Mouse (Mus musculus) ovary, postnatal 36 days (tissue): Measurements from ENCODE around the gene Cers1.

Source experiments
- DNase-seq: peaks from one replicate; pipeline ENCODE4 v3.0.0; 2022; ENCODE audit warnings: low spot score, mixed read lengths

Gene Cers1

DNA sequence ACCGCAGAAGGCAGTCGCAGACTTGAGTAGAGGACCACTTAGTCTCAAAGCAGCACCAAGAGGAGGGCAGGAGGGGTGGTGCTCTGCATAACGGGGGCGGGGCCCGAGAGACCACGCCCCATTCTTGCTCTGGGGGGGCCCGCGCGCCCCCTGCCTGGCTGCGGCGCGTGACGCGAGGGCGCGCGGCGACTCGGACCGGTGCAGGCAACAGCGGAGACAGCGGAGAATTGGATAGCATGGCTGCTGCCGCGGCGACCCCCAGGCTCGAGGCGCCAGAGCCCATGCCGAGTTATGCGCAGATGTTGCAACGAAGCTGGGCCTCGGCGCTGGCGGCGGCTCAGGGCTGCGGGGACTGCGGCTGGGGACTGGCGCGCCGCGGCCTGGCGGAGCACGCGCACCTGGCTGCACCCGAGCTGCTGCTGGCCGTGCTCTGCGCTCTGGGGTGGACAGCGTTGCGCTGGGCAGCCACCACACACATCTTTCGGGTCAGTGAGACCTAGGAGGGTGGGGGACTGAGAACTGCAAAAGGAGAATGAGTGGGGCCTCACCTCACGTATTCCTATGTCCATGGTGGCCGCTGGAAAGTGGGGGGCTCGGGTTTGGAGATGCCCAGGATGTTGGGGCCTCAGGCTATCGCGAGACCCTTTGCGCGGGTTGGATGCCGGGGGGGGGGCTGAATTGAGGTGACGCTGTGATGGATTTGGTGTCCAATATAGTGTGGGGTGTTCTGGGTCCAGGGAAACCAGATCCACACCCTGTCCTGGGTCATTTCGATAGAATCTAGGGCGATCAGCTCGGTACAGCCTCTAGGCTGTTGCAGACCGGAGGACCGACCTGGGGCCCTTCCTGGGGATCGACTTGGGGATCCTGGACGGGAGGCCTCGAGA, at the start of gene Cers1:
Gene Cers1 (plus strand): TSS at position 152 of the 887 bp plus-strand sequence.
- peak; percentile 76 for DNase-seq

DNA sequence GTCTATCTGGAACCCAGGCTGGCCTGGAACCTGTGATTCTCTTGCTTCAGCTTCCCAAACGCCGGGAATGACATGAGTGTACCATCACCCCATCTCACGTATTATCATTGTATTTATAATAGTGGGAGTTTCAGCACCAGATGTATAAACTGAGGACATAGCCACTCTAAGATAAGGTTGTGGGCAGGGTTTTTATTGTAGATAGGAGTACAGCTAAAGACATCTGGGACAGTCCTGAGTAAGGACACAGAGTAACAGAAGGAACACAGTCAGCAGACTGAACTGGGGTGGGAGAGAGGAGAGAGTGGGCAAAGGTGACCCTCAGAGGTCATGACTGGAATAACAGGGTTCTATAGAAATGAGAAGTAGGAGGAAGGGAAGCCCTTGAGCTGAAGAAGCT, 47.9 kb upstream of the Cers1 start:
- DNase-seq: no peak

DNA sequence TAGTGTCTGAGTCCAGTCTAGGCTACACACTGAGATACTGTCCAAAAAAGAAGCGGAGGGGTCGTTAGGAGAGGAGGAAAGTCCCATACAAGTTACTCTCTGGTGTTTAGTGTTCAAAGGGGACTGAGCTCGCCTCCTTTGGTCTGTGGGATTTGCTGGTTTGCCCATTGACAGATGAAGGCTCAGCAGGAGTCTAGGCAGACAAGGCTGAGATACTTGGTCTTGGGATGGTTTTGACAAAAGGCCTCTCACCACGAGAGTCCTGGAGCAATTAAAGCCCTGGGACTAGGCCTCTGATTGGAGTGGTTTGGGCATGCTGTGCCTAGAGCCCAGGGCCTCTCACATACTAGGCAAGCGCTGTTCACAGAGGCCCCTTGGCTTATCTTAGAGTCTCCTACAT, 47.3 kb upstream of the Cers1 start:
- no peak for DNase-seq

DNA sequence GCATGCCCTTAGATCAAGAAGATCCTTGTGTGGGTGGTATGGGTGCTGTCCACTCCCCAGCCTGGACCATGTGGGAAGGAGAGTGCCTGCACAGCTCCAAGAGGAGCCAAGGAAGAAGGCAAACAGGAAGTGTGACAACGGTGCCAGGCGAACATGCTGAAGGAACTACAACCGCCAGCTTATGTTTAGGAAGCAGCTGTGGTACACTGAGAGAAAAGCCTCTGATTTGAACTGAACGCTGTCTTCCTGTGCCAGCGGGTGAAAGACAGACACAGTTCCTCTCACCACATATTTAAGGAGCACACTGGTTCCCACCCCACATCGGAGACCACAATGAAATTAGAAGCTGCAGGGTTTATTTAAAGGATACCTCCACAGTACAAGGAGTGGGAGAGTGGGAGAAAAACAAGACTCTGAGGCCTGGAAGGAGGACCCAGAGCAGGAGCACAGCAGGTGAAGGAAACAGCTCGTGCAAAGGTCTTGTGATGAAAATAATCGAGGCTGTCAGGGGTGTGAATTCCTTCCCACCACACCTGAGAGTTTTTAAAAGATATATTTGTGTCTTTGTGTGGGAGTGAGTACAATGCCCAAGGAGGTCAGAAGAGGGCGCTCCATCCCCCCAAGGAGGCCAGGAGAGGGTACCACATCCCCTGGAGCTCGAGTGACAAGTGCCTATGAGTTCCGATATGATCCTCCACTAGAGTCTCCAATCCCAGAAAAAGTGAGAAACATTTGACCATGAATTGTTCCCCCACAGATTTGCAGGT, 46.6 kb upstream of the Cers1 start:
- DNase-seq: no peak

DNA sequence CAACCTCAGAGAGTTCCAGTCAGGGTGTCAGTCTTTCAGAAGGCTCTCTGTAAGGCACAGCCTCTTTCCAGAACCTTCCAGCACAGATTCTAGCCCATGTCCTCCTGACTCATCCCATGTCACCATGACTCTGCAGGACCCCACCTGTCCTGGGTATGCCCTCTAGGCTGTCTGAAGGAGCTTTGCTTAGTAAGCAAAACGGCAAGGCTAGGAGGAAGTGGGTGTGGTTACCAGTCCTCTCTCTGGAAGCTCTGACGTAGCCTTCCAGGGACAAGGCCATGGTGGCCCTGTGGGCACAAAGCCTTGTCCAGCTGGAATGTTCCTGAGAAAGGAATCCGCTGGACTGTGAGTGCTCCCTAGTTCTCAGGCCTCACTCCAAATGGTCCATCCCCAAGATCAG, 42.6 kb upstream of the Cers1 start:
- DNase-seq: no peak

DNA sequence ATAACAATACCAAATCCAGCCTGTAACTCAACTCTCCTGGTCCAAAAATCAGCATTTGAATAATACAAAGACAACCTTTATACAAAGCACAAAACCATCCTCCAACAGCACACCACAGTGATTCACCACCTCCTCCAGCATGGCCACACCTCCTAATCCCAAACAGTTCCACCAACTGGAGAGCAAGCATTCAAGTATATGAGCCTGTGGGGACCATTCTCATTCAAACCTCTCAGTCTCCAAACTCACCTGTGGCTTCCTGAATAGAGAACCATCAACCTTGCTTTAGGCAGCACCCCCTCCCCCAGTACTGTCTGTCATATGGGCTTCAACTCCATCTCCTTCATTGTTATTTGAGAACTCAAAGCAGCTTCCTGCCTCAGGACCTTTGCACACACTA, 41.2 kb upstream of the Cers1 start:
- no peak for DNase-seq

DNA sequence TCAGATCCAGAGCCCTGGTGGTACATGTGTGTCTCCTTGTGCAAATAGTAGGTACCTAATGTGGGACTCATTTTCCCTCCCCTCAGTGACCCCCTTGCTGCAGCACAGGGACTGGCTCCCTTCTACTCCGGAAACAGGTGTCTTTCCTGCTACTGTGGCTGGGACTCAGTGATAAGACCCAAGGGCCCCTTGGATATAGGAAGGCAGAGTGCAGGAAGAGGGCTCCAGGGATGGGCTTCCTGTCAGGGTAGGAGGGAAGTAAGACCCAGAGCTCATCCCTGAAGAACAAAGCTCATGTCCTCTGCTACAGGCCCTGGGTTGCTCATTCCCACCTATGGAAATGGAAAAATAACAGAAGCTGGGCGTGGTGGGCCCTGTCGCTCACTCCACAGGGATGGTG, 39.1 kb upstream of the Cers1 start:
- no peak for DNase-seq

DNA sequence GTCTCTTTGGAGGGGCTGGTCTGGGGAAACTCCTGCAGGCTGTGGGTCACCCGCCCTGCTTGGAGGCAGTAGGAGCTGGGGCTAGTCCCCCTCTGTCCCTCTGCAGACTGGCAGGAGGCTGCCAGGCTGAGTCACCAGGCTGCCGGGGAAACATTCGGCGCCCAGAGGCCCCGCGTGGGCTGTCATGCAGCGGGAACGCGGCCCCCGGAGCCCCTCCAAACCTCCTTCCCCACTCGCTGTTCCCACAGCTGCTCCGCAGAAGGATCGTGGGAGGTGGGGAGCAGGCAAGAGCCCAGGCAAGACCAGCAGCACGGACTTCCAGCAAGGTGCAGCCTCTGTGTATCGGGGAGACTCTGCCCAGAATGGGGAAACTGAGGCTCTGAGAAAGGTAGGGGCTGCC, 37.4 kb upstream of the Cers1 start:
- DNase-seq: no peak

DNA sequence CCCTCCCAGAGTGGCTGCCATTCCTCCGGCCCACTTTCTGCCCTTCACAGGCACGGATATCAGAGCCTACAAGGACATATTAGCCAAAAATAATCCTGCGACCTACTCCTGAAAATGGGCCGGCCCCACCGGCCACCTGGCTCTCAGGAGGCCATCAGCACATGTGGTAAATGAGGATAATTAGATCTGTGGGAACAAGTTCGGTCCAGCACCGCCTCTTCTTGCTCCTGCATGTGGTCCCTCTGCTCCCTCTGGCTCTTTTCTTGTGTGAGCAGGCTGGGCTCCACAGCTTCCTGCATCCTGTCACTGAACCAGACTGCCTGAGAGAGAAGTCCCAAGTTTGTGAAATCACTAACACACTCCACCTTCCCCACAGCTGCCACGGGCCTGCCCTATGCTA, 36.3 kb upstream of the Cers1 start:
- DNase-seq: no peak

DNA sequence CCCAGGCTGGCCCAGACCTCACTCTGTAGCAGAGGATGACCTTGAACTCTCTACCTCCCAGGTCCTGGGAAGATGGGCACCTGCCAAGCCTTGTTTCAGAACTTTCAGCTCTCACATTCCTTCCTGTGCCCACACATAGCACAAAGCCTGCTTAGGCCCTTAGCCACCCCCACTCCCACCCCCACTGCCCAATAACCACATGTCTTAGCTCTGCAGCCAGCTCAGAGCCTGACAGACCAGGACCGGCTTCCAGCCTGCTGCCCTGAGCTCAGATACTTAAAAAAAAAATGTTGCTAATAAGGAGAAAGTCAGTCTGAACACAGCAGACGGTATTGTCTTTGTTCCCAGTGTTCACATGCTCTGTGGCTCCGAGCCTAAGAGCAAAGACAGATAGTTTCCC, 34.6 kb upstream of the Cers1 start:
- no peak for DNase-seq

DNA sequence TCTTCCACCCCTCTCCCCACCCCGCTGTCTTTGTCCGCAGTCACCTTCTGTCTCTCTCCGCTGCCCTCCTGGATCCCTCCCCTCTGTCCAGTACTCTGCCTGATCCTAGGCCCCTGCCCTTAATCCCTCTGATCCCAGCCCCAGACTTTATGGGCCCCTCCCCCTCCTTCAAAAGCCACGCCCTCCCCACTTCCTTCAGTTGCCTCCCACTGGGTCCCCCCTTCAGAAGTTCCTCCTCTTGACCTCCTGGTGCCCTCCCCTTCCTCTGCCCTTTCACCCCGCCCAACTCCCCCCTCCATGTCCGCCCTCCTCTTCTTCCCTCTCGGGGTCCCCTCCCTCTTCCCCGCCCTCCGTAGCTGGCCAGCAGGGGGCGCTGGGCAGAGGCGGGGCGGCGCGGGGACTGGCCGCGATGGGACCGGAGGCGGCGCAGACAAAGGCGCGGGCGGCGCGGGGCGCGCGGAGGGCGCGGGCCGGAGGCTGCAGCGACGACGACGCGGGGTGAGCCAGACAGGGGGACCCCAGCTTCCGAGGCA, 32.9 kb upstream of the Cers1 start, which contains the start of gene Homer3:
Gene Homer3 (plus strand): TSS at position 225 of the 533 bp plus-strand sequence.
- peak; percentile 91 for DNase-seq

DNA sequence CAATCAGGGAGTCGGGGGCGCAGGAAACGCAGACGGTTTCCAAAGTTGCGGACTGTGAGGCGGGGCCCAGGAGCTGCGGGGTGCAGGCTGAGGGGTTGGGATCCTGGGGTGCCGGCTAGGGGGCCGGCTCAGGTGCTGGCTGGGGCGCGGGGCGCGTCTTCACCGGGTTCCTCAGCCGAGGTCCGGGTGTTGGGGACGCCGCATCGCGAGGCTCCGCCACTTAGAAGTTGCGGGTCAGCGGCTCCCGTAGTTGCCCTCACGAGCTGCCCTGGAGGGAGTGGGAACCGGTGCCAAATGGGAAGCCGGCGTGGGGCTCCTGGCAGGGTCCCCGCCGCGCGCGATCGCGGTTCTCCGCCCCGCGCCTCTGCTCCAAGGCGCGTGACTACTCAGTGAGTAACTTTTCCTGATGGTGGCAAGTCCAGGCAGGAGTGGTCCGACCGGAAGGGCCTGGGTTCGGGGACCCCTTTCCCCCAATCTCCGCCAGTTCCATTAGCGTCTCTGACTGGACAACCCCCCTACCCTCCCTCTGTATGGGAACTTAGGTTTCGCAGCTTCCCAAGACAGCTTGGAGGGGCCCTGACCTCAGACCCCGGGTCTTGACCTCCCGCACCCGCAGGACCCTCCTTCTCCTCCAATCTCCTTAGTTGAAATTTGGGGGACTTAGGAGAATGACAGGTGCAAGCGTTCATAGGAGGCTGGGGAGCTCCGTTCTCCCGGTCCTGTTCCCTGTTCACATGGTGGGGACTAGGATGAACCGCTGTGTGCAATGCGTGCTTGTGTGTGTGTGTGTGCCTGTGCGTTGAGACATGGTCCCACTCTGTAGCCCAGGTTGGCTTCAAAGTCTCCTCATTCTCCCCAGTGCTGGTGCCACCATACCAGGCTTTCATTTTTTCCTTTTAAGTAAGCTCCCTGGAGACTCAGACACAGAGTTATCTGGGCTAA, 32.2 kb upstream of the Cers1 start:
- no peak for DNase-seq

DNA sequence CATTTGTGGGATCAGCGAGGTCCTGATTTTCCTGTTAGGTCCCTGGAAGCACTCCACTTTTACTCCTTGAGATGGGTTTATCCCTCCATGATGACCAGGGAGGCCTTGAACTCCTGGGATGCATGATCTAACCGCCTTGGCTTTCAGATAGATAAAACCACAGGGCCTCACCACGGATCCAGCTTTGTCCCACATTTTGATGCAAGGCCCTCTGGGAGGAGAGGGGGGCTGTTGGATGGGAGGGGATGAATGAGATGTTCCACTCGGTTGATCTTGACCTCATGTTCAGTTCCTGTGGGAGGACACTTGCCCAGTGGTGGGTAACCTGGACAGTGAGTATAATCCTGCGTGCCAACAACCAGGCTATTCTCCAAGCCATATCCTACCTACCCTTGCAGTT, 31.2 kb upstream of the Cers1 start:
- DNase-seq: no peak

DNA sequence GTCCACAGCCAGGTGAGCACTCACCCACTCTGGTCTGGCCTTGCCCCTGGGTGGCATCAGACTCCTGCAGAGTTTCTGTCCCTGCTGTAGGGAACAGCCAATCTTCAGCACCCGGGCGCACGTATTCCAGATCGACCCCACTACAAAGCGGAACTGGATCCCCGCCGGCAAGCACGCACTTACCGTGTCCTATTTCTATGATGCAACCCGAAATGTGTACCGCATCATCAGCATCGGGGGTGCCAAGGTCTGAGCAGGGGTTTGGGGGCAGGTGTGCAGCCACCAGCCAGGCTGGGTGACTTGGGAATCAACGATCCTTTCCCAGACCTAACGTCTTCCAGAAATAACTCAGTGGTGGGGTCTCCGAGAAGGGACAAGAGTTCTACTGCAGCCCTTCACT, 30.3 kb upstream of the Cers1 start:
- no peak for DNase-seq

DNA sequence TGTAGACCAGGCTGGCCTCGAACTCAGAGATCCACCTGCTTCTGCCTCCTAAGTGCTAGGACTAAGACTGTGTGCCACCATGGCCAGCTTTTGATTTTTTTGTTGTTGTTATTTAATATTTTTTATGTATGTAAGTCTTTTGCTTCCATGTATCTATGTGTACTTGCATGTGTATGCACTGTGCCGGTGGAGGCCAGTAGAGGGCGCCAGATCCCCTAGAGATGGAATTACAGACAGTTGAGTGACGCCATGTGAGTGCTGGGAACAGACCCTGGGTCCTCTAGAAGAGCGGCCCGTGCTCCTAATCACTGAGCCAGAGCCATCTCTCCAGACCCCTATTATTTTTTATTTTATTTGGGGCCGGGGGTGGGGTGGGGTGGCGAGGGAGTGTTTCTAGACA, 28.8 kb upstream of the Cers1 start:
- DNase-seq: no peak

DNA sequence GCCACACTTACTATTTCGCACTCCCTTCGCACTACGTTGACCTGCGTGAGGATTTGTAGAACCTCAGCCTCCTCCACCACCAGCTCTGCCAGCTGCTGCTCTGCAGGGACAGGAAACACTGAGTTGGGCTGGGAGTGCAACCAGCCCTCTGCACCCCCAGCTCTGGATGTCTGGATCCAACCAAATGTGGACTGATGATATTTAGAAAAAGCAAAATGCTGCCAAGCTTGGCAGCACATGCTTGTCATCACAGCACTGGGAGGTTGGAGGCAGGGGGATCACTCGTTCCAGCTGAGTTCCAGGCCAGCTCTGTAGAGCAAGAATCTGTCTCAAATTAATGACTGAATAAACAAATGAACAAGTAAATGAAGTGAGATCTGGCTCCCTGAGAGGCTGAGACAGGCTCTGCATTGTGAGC, 21.6 kb upstream of the Cers1 start:
- DNase-seq: no peak

DNA sequence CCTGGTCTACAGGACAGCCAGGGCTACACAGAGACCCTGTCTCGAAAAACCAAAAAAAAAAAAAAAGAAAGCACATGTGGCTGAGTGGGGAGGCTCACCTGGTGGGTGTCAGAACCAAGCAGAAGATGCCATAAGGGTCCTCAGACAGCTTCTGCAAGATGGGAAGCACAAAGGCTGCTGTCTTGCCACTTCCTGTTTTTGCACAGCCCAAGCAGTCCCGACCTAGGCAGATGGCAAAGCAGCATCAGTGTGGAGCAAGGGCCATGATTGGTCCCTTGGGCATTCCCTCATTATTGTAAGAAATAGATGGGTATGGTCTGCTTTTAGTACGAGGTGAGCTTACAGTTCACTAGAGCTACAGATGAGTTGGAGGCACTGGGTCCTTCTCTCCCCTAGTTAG, 14.7 kb upstream of the Cers1 start:
- DNase-seq: no peak

DNA sequence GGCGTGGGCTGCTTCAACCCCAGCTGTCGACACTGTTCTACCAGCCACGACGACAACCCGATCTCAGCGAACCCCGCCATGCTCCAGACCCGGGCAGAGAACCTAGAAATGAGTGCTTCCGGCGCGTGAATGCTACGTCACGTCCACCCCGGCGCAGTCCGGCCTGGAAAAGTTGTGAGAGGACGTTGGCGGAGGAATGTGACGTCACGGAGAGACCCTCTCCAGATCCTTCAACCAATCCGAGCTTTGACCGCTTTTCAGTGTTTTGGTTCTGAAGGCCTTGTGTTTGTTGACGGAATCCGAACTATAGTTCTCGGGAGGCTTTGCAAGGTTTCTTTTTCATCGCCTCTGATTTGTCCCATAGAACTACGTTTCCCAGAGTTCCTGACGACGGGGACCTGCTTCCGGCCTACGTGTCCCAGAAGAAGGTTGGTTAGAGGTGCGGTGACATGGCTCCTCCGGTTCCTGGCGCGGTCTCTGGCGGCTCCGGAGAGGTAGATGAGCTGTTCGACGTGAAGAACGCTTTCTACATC, 13.2 kb upstream of the Cers1 start, which contains the start of the genes Ddx49 and Cope:
Gene Ddx49 (minus strand): TSS at position 132 of the 533 bp plus-strand sequence.
Gene Cope (plus strand): TSS at position 161 of the 533 bp plus-strand sequence.
- DNase-seq: peak; percentile 89

DNA sequence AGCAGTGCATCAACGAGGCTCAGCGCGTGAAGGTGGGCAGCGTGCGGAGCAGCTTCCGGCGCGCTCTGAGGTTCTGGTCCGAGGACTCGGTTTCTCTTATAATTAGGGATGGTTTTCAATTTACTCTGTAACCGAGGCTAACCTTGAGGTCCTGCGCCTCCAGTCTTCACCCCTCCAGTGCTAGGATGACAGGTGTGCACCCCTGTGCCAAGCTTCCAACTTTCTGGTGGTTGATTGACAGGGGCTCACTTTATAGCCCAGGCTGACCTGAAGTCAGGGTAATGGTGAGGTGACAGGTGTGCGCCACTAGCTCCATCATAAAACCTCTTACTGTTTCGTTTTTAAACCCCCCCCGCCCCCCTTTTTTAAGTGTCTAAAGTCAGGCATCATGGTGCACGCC, 12.7 kb upstream of the Cers1 start:
- DNase-seq: no peak

DNA sequence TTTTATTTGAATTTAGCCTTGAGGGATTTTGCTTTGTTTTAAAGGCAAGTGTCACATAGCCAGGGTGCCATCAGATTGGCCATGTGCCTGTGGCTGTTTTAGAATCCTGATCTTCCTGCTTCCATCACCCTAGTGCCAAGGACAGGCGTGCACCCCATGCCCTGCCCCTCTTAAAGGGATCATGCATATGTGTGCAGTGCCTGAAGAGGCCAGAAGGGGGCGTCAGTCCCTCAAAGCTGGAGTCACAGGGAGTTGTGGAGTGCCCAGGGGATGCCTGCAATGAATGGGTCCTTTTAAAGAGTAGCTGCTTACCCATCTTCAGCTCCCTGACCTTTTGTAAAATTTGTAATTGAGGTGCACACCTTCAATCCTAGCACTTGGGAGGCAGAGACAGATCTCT, 6.3 kb upstream of the Cers1 start:
- no peak for DNase-seq

DNA sequence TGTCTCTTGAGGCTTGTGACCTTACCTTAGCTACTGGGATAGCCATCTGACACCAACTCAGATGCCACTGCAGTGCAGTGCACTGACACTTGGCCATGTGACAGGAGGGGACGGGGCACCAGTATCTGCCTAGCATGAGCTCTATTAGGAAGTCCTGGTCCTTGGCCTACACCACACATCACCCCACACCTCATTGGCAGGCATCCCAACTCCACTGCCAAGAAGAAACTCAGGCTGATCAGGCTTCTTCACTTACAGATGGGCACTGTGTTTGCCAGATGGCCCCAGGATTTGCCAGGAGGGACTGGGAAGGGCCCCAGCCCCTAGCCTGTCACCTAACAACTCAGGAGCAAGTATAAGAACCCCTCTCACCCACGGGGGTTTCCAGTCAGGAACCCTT, 2.2 kb upstream of the Cers1 start:
- no peak for DNase-seq
